Mouse (Mus musculus): ENCODE measurements at regions not wholly inside any gene's neighbourhood (a gene's known extent, or its start where the extent isn't known, plus 50 kb on each side); places are given as distances from the start of the nearest gene placed in this dataset.
A peak's percentile ranks its signal among the peaks of the same experiment; 100 is the strongest.

DNA sequence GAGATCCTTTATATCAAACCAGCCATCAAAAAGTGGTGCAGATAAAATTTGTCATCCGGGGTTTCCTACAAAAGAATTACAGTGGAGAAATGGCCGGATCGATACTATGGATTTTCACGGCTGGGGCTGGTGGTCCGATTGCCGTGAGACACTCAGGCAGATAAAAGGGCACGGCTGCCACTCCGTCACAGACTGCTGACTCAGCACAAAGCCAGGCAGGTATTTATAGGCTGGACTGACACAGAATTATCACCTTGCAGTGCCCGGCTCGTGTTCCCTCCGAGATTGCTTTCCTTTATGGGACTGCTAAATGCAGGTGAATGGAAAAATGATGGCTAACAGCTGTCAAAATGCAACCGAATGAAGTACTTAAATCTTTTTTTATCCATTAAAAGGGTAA is 199.5 kb upstream of the Zfp64 start:
- Histone ChIP-seq H3K27ac (ENCODE audit: low read depth) (no peak overlapping the region), H3K9ac (ENCODE audit: low read length) (no peak overlapping the region), H3K9me3 (ENCODE audit: control insufficient read depth, low read length) (no peaks in the 10 kb centered on the region), H3K4me1 (replicated peaks; ENCODE audit: control insufficient read depth, insufficient read depth, low read length) (peaks cover 12% of the 10 kb centered on the region; the same call in 1 of the 2 replicates), H3K4me3 (ENCODE audit: low read depth, low read length) (no peak overlapping the region), H3K27me3 (replicated peaks; ENCODE audit: control insufficient read depth, insufficient read depth, low read length) (no peaks in the 10 kb centered on the region), H3K36me3 (ENCODE audit: control insufficient read depth, insufficient read depth, low read length) (no peaks in the 10 kb centered on the region), H3K4me2 (ENCODE audit: low read length) (no peak overlapping the region)
- WGBS: 65% methylated on average over 12 of the region's 12 CpGs
- DNase-seq (ENCODE audit: low spot score): no peak
- no peak for ATAC-seq (replicated peaks; ENCODE audit: low FRiP score, low TSS enrichment, low read depth)

GRCm38 (mm10) chr2:169147655-169148054 is 192.3 kb upstream of the Zfp64 start:
- H3K36me3 ChIP-seq (ENCODE audit: control insufficient read depth, insufficient read depth, low read length): no peaks in the 10 kb centered on the region
- no peak for ATAC-seq (replicated peaks; ENCODE audit: low FRiP score, low TSS enrichment, low read depth)
- no peak overlapping the region for H3K4me2 ChIP-seq (ENCODE audit: low read length)
- WGBS: 71% methylated on average over 7 of the region's 7 CpGs
- no peaks in the 10 kb centered on the region for H3K27me3 ChIP-seq (replicated peaks; ENCODE audit: control insufficient read depth, insufficient read depth, low read length)
- no peak overlapping the region for H3K27ac ChIP-seq (ENCODE audit: low read depth)
- no peak for DNase-seq (ENCODE audit: low spot score)
- H3K9me3 ChIP-seq (ENCODE audit: control insufficient read depth, low read length): no peaks in the 10 kb centered on the region
- H3K4me1 ChIP-seq (replicated peaks; ENCODE audit: control insufficient read depth, insufficient read depth, low read length): peaks cover 4% of the 10 kb centered on the region; the same call in 1 of the 2 replicates
- H3K4me3 ChIP-seq (ENCODE audit: low read depth, low read length): no peak overlapping the region
- H3K9ac ChIP-seq (ENCODE audit: low read length): no peak overlapping the region

DNA sequence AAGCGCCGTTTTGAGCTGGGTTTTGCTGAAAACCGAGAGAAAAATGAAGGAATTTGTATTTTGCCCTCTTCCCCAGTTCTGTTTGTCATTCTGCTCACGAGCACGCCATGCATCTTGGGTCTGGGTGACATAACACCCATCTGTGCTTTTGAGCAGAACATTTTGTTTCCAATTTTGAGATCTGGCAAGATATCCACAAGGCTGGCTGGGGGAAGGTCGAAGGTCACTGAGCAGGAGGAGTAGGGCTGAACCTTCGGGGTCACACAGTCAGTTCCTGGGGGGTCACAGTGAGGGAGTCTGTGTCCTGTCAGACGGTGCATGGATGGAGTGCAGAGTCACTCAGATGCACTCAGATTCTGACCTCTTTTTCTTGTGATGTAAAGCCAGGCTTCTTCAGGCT is 186.8 kb upstream of the Zfp64 start:
- no peaks in the 10 kb centered on the region for H3K27me3 ChIP-seq (replicated peaks; ENCODE audit: control insufficient read depth, insufficient read depth, low read length)
- H3K27ac ChIP-seq (ENCODE audit: low read depth): no peak overlapping the region
- DNase-seq (ENCODE audit: low spot score) (no peak), ATAC-seq (replicated peaks; ENCODE audit: low FRiP score, low TSS enrichment, low read depth) (no peak)
- no peaks in the 10 kb centered on the region for H3K9me3 ChIP-seq (ENCODE audit: control insufficient read depth, low read length)
- no peak overlapping the region for H3K4me3 ChIP-seq (ENCODE audit: low read depth, low read length)
- H3K4me2 ChIP-seq (ENCODE audit: low read length): no peak overlapping the region
- H3K36me3 ChIP-seq (ENCODE audit: control insufficient read depth, insufficient read depth, low read length): no peaks in the 10 kb centered on the region
- WGBS: 36% methylated on average over 8 of the region's 8 CpGs
- H3K4me1 ChIP-seq (replicated peaks; ENCODE audit: control insufficient read depth, insufficient read depth, low read length): 0 out of 2 replicates have a peak, but pooled peaks cover 5% of the 10 kb centered on the region
- no peak overlapping the region for H3K9ac ChIP-seq (ENCODE audit: low read length)

DNA sequence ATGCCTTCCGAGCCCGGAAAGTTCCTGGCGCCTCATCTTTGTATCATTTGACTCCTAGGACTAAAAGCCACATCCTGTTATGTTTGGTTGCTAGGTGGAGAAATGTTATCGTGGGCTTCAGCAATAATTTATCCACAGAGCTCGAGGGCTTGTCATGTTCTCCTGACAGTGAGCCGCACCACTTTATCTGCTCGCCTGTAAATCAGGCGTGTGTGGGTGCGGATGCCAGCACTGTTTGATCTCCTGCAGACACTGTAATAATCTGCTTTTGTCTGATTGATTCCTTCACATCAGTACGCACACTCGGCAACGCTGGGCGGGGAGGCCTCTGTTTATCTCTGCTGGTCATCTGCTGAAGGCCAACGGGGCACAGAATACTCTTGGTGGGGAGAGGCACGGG is 178.5 kb upstream of the Zfp64 start:
- peak; percentile 69 for ATAC-seq (replicated peaks; ENCODE audit: low FRiP score, low TSS enrichment, low read depth)
- peaks cover 10% of the 10 kb centered on the region for H3K4me1 ChIP-seq (replicated peaks; ENCODE audit: control insufficient read depth, insufficient read depth, low read length)
- H3K36me3 ChIP-seq (ENCODE audit: control insufficient read depth, insufficient read depth, low read length): no peaks in the 10 kb centered on the region
- 7% methylated on average over 15 of the region's 15 CpGs for WGBS
- H3K27me3 ChIP-seq (replicated peaks; ENCODE audit: control insufficient read depth, insufficient read depth, low read length): no peaks in the 10 kb centered on the region
- peak overlapping the region; percentile 34 for H3K4me2 ChIP-seq (ENCODE audit: low read length)
- no peak overlapping the region for H3K27ac ChIP-seq (ENCODE audit: low read depth)
- no peak overlapping the region for H3K4me3 ChIP-seq (ENCODE audit: low read depth, low read length)
- H3K9me3 ChIP-seq (ENCODE audit: control insufficient read depth, low read length): no peaks in the 10 kb centered on the region
- DNase-seq (ENCODE audit: low spot score): peak; percentile 63
- H3K9ac ChIP-seq (ENCODE audit: low read length): no peak overlapping the region

- DNase-seq (ENCODE audit: low spot score) (no peak), ATAC-seq (replicated peaks; ENCODE audit: low FRiP score, low TSS enrichment, low read depth) (no peak)
- Histone ChIP-seq H3K4me3 (ENCODE audit: low read depth, low read length) (no peak overlapping the region), H3K27ac (ENCODE audit: low read depth) (no peak overlapping the region), H3K9me3 (ENCODE audit: control insufficient read depth, low read length) (no peaks in the 10 kb centered on the region), H3K36me3 (ENCODE audit: control insufficient read depth, insufficient read depth, low read length) (no peaks in the 10 kb centered on the region), H3K9ac (ENCODE audit: low read length) (no peak overlapping the region), H3K27me3 (replicated peaks; ENCODE audit: control insufficient read depth, insufficient read depth, low read length) (no peaks in the 10 kb centered on the region), H3K4me1 (replicated peaks; ENCODE audit: control insufficient read depth, insufficient read depth, low read length) (no peaks in the 10 kb centered on the region), H3K4me2 (ENCODE audit: low read length) (no peak overlapping the region)
- 86% methylated on average over 10 of the region's 10 CpGs for WGBS
Measured at GRCm38 (mm10) chr2:169125476-169125875, 170.1 kb upstream of the Zfp64 start.

DNA sequence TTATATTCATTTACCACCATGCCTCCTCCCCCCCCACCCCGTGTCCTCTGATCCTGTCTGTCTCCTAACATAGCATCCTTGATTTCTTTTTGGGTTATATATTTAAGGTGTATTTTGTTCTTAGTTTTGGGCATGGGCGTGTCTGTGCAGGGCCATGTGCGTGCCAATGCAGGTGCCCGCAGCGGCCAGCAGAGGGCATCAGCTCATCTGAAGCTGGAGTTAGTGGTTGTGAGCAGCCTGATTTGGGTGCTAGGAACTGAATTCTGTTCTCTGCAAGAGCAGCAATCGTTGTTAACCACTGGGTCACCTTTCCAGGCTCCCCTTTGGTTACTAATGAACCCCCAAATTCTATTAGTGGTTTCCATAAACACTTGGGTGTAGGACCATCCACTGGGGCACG is 167.5 kb upstream of the Zfp64 start:
- 90% methylated on average over 7 of the region's 7 CpGs for WGBS
- ATAC-seq (replicated peaks; ENCODE audit: low FRiP score, low TSS enrichment, low read depth): no peak
- no peak overlapping the region for H3K4me2 ChIP-seq (ENCODE audit: low read length)
- no peak overlapping the region for H3K27ac ChIP-seq (ENCODE audit: low read depth)
- DNase-seq (ENCODE audit: low spot score): no peak
- no peak overlapping the region for H3K4me3 ChIP-seq (ENCODE audit: low read depth, low read length)
- H3K36me3 ChIP-seq (ENCODE audit: control insufficient read depth, insufficient read depth, low read length): no peaks in the 10 kb centered on the region
- H3K9ac ChIP-seq (ENCODE audit: low read length): no peak overlapping the region
- H3K27me3 ChIP-seq (replicated peaks; ENCODE audit: control insufficient read depth, insufficient read depth, low read length): no peaks in the 10 kb centered on the region
- no peaks in the 10 kb centered on the region for H3K4me1 ChIP-seq (replicated peaks; ENCODE audit: control insufficient read depth, insufficient read depth, low read length)
- H3K9me3 ChIP-seq (ENCODE audit: control insufficient read depth, low read length): no peaks in the 10 kb centered on the region

DNA sequence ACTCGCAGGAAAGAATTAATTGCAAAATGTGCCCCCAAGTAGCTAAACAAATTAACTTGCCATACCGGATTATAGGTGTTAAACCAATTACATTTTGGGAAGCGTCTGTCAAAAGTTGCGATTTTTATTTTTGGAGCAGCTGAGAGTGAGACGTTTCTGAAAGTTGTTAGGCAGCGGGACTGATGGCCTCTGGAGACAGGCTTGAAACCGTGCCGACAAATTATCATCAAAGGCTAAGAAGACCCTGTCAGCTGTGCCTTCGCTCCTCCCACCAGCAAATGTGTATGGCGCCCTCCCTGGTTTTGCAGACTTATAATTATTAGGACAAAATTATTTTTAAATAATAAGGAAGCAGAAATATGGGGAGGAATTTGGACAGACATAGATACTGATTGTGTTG is 161.5 kb upstream of the Zfp64 start:
- H3K27ac ChIP-seq (ENCODE audit: low read depth): no peak overlapping the region
- no peaks in the 10 kb centered on the region for H3K9me3 ChIP-seq (ENCODE audit: control insufficient read depth, low read length)
- no peak overlapping the region for H3K9ac ChIP-seq (ENCODE audit: low read length)
- H3K27me3 ChIP-seq (replicated peaks; ENCODE audit: control insufficient read depth, insufficient read depth, low read length): no peaks in the 10 kb centered on the region
- H3K4me2 ChIP-seq (ENCODE audit: low read length): no peak overlapping the region
- H3K4me3 ChIP-seq (ENCODE audit: low read depth, low read length): no peak overlapping the region
- no peaks in the 10 kb centered on the region for H3K36me3 ChIP-seq (ENCODE audit: control insufficient read depth, insufficient read depth, low read length)
- no peak for DNase-seq (ENCODE audit: low spot score)
- 66% methylated on average over 10 of the region's 10 CpGs for WGBS
- ATAC-seq (replicated peaks; ENCODE audit: low FRiP score, low TSS enrichment, low read depth): no peak
- H3K4me1 ChIP-seq (replicated peaks; ENCODE audit: control insufficient read depth, insufficient read depth, low read length): no peaks in the 10 kb centered on the region

DNA sequence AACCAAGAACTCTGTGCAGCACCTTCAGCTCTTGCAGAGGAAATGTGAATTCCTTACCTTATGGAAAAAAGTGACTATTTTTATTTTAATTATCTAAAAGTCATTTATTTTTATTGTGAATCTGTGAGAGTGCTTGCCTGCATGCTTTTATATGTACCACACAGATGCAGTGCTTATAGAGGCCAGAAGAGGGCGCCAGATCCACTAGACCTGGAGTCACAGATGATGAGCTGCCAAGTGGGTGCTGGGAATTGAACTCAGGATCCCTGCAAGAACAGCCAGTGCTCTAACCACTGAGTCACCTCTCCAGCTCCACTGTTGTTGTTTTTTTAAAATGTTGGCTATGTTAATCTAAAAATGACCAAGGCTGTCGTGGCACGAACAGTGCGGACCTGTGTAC is 153.7 kb upstream of the Zfp64 start:
- Histone ChIP-seq H3K4me1 (replicated peaks; ENCODE audit: control insufficient read depth, insufficient read depth, low read length) (no peaks in the 10 kb centered on the region), H3K4me2 (ENCODE audit: low read length) (no peak overlapping the region), H3K9me3 (ENCODE audit: control insufficient read depth, low read length) (no peaks in the 10 kb centered on the region; the same call in 1 of the 2 replicates), H3K36me3 (ENCODE audit: control insufficient read depth, insufficient read depth, low read length) (no peaks in the 10 kb centered on the region), H3K4me3 (ENCODE audit: low read depth, low read length) (no peak overlapping the region), H3K27me3 (replicated peaks; ENCODE audit: control insufficient read depth, insufficient read depth, low read length) (no peaks in the 10 kb centered on the region), H3K9ac (ENCODE audit: low read length) (no peak overlapping the region), H3K27ac (ENCODE audit: low read depth) (no peak overlapping the region)
- ATAC-seq (replicated peaks; ENCODE audit: low FRiP score, low TSS enrichment, low read depth): no peak
- WGBS: 83% methylated on average over 4 of the region's 4 CpGs
- DNase-seq (ENCODE audit: low spot score): no peak

DNA sequence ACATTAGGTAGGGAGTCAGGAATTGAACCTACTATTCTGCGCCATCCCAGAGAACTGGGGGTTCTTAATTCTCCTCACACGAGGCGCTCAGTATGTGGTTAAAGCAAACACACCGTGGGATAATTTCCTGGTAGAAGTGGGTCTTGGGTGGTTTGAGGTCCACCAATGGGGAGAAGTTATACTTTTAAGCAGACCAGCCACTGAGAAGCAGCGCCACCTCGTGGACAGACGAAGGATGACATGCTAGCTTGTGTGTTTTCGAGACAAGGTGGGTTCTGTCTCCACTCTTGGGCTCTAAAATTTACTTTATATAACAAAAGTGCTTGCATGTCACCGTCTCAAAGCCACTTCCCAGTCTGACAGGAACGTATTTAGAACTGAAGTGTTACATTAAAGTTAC is 152.7 kb upstream of the Zfp64 start:
- peak; percentile 79 for DNase-seq (ENCODE audit: low spot score)
- no peak for ATAC-seq (replicated peaks; ENCODE audit: low FRiP score, low TSS enrichment, low read depth)
- H3K9ac ChIP-seq (ENCODE audit: low read length): no peak overlapping the region
- no peak overlapping the region for H3K27ac ChIP-seq (ENCODE audit: low read depth)
- H3K4me3 ChIP-seq (ENCODE audit: low read depth, low read length): no peak overlapping the region
- no peaks in the 10 kb centered on the region for H3K27me3 ChIP-seq (replicated peaks; ENCODE audit: control insufficient read depth, insufficient read depth, low read length)
- WGBS: 47% methylated on average over 10 of the region's 10 CpGs
- no peaks in the 10 kb centered on the region for H3K36me3 ChIP-seq (ENCODE audit: control insufficient read depth, insufficient read depth, low read length)
- no peaks in the 10 kb centered on the region for H3K4me1 ChIP-seq (replicated peaks; ENCODE audit: control insufficient read depth, insufficient read depth, low read length)
- no peak overlapping the region for H3K4me2 ChIP-seq (ENCODE audit: low read length)
- H3K9me3 ChIP-seq (ENCODE audit: control insufficient read depth, low read length): no peaks in the 10 kb centered on the region; the same call in 1 of the 2 replicates

Measured in intestine, embryonic 14.5 days (tissue).